Mouse (Mus musculus) brain, adult 2 months (tissue): Measurements from ENCODE around the gene Cfap99.

Experiments used
- DNase-seq: peaks from one replicate; pipeline ENCODE4 v3.0.0; 2011; ENCODE audit warnings: low read depth, low spot score

The Cfap99 gene

DNA sequence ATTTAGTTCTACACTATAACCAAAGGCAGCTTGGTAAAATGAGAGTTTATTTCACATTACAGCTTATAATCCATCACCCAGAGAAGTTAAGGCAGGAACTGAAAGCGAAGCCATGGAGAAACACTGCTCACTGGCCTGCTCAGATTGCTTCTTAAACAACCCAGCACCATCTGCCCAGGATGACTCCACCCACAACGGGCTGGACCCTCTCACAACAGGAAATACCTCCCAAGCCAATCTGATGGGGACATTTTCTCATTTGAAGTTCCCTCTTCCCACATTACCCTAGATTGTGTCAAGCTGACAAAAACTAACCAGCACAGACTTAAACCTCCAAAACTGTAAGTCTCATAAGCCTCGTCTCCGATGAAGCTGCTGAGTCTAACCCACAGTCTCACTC lies 10.3 kb upstream of the Cfap99 start:
- no peak for DNase-seq

DNA sequence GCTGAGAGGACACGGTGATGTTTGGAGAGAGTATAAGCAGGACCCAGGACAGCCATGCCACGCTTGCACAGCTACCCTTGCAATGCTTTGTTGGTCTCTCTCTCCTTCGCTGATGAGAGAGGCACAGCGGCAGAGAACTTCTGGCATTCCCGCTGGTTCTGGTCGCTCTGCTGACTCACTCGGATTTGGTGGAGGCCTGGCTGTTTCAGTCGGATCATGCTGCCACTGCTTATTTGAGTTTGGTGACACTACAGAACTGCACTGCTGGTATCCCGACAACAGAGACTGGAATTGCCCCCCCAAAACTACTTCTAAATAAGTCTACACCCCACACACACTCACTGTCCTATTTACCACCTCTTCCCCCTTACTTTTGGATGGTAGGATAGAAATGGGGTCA lies 9.2 kb upstream of the Cfap99 start:
- DNase-seq: peak; percentile 75

DNA sequence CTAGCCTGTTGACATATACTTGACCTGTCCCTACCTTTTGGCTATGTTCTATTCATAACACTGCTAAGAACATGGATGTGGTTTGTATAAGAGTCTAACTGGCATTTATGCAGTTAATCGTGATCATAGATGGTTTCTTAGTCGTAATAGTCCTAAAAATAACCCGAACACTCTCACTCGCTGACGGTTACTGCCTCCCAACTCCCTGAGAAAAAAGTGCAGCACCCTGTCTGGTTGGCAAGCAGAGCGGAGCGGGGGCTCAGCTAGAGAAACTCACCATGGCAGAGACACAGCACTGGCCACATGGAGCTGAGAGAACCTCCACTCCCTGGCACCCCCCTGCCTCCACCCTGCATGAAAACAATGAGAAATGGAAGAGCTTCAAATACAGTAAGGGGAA lies 7.4 kb upstream of the Cfap99 start:
- peak; percentile 81 for DNase-seq

DNA sequence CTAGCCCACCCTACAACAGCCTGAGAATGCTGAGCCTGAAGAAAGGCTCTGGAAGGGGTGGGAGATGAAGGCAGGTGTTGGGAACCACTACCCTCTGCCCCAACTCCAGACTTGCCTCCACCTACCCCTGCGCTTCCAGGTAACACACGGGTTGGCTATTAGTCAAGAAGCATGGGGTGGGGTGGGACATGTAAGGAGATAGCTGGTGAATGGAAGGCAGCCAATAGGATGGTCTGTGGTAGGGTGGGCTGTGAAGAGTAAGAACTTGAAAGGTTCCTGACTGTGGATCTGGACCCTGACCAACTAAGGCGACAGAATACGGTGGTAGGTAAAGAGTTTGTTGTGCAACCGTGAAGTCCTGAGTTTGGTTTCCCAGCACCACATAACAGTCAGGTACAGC lies 5.0 kb upstream of the Cfap99 start:
- no peak for DNase-seq

DNA sequence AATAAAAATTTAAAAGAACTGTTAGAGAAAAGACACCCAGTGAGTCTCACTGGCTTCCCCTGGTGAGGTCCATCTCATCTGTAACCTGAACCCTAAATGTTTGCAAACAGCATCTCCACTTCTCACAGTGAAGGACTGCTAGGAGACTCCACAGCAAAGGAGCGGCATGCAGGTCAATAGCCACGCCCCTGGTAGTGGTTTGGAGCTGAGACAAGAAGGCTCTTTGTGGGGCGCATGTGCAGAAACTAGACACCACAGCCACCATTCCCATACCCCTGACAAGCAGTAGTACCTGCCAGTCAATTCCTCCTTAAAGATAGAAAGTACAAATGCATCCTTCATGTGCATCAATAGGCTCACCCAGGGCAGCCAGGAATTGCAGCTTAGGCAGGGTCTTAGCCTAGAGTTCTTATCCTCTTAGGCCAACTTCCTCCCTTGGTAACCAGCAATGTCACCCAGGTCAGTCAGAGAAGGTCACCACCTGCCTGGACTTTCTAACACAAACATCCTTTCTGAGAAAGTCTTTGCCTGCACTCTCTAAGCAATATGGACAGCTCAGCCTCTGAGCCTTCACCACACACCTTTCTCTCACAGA lies 4.1 kb upstream of the Cfap99 start:
- peak; percentile 45 for DNase-seq

DNA sequence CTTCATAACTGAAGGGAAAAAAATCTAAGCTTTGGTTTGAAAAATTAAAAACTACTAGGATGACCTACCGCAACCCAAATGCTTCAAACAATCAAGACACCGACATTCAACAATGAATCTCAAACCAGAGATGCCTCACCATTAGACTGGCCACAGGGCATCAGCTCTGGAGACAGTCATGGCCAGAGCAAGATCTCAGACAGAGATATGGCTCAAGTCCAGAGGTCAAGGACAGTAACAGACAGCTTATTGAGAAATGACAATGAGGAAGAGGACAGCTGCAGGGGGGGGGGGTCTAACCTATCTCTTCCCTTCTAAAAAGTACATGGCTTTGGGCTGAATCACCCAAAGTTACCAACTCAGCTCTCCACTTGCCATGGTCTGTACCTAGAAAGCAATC lies 3.1 kb upstream of the Cfap99 start:
- peak; percentile 18 for DNase-seq

DNA sequence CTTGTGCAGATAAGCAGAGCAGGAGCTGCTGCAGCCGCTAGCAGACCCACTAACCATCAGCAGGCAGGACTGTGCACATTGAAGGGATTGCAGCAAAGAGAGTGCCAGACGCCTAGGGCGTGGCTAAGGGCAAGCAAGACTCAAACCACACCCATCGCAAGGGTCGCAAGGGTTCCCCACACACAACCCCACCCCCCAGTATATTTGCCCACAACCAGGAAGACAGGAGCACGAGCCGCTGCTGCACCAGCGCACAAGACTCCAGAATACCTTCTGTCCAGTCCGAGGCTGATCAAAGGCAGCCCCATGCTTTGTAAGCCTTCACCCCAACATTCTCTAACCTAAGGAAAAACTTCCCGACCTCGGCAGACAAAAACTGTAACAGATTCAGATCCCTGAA lies 1.9 kb upstream of the Cfap99 start:
- DNase-seq: peak; percentile 66

DNA sequence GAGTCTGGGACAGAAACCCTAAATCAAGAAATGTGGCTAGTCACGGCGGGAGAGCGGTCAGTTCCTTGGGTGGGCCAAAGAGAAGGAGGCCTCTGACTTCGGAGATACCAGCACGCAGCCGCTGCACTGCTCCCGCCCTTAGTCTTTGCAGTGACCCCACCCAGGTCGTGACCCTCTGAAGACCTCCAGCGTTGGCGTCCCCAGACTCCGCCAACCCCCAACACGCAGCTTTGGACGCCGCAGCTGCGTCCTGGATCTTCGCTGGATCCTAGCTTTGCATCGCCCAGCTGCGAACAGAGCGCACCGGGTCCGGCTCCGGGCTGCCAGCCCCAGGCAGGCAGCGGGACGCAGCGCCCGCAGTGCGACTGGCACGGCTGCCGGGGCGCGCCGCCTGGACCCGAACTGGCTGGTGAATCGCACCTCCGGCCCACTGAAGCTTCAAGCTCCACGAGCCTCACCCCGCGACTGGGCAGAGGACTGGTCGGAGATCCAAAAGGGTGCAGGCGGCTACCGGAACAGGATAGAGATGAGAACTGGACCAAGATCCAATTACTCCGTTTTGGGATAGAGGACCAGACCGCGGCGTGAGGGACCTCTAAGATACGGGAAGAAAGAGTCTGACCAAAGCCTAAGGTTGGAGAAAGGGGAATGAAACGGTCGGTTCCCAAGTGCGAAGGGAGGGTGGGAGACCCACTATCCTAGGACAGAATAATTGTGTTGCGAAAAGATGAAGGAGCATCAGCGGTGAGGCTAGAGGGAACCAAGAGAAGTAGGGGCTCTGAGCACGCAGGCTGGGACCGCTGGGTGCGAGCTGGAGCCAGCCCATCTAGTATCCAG lies 1.2 kb upstream of the Cfap99 start:
- peak; percentile 63 for DNase-seq

DNA sequence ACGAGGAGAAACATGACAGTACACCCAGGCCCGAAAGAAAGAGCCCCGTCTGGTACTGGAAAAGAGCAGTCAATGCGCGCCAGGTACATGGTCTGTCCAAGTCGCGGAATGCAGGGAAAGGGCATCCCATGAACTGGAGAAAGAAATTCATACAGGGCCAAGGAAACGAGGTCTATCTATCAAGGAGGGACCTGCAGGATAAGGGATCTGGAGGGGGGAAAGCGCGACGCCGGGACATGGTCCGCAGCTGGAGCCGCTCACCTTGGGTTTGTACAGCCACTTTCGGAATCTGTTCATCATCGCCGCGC lies 608 bp upstream of the Cfap99 start:
- DNase-seq: peak; percentile 61

DNA sequence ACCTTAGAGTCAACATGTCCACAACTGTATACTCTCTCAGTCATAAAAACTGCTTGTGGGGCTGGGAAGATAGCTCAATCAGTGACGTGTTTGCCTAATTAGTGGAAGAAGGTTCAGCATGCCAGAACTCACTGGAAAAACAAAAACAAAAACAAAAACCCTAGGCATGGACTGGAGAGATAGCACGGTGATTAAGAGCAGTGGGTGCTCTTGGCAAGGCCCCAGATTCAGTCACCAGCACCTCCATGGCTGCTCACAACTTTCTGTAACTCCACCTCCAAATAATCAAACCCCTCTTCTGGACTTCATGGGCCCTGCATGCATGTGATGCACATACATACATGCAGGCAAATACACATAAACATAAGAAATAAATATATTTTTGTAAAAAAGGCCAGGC lies 886 bp downstream of the Cfap99 start:
- no peak for DNase-seq

DNA sequence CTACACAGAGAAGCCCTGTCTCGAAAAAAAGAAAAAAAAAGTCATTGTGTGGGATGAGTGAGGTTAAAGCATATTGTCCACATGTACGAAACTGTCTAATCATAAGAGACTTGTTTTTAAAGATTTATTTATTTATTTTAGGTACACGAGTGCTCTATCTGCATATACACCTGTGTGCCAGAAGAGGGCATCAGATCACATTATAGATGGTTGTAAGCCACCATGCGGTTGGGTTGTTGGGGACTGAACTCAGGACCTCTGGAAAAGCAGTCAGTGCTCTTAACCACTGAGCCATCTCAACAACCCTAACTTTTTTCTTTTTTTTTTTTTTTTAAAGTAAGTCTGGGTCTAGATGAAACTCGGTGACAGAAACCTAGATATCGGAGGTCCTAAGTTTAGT lies 5.0 kb downstream of the Cfap99 start:
- no peak for DNase-seq

DNA sequence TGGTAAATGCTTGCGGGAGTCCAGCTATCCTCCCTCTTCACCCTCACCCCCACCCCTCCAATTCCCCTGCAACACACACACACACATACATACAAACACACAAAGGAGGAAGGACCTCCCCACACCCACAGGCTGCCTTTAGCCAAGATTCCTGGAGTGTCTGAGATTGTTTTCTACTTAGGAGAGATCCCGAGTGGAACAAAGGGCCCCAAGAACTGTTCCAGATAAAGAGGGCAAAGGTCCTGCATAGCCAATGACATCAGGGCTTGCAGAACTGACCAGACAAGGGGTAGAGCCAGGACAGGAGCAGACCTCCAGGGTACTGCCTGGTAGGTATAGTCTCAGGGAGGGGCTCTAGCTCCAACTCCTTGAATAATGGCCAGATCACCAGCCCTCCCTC lies 6.3 kb downstream of the Cfap99 start:
- DNase-seq: no peak

DNA sequence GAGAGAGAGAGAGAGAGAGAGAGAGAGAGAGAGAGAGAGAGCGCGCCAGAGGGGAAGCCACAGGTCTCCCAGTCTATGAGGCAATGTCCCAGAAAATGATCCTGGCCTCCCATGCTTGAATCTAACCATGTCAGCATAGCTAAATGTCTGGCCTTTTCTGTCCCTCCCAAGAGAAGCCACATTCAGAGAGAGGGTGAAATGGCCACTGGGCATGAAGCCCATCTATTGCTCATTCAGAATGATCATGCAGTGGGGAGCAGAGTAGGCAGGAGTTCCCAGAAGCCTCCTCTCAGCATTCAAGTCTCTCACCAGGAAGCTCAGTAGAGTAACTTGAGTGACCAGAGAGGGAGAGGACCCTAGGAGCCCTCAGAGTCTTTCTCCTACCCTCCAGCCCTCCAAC lies 6.7 kb downstream of the Cfap99 start:
- DNase-seq: no peak

DNA sequence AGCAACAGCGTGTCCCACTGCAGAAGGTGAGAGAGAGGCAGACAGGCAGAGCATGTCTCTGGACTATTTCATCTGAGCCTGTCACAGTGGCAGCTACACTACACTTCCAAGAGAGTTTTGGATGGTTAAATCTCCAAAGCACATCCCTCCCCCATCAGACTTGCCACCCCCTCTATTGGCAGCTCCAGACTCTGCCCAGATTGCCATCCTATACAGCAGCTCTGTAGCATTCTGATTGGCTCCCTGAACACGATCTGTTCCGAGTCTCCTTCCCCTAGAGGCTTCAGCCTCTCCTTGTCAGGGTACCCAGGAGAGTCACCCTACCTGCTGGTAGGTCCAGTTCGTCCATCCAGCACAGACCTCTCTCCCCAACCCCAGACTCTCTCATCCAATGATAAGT lies 9.7 kb downstream of the Cfap99 start:
- DNase-seq: peak; percentile 67

DNA sequence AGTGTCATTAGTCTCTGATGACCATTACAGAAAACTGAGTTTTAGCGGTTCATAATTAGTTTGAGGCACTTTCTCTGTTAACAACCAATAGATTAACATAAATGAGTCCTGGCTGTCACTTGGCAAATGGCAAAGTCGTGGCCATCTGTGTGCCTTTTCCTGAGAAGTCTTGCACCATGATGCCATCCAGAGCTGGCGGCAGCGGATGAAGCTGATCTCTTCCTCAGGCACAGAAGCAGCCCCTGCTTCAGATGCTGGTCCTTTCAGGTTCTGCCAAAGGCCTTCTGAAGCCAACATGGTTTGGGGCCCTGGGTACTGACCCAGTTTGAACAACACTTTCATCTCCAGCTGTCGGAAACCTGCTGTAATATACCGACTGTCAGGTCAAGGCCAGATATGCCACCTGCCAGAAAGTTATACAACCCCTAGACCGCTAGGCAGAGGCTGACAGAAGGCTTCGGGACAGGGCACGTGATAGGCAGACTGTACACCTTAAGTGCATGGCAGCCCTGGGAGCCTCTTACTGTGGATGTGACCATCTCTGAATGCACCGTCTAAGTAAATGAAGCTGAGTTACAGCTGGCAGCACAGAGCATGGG lies 10.6 kb downstream of the Cfap99 start:
- DNase-seq: peak; percentile 63

DNA sequence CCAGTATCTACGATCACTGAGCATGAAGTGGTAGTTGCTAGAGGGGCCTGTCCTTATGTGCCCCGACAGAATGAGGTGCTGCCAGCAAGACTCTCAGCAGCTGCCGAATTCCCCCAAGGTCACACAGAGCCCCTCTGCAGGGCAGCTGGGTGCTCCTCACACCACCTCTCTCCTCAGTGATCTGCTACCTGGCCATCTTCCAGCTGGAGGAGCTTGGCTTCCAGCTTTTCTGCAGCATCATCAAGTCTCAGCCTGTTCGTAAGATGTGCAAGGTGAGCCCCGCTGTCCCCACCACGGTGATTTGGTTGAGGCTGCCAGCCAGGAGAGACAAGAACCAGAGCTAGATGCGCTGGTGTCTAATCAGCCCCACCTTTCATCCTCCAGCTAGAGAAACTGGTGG lies 14.0 kb downstream of the Cfap99 start:
- DNase-seq: no peak

DNA sequence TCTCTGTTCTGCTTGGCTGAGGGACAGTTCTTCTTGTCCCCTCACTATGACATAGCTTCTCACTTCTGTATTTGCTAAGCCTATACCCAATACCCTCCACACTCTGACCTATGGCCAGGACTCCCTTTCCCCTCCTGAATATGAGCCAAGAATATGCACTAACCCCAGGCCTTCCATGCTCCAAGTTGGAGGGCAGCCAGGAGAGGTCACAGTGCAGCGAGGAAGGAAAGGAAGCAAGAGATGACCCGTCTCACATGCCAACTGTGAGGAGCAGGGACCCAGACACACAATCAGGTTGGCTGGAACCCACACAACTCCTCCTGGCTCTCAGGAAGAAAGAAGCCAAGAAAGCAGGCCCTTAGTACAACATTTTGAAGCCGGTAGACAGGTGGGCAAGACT lies 20.6 kb downstream of the Cfap99 start:
- DNase-seq: no peak

DNA sequence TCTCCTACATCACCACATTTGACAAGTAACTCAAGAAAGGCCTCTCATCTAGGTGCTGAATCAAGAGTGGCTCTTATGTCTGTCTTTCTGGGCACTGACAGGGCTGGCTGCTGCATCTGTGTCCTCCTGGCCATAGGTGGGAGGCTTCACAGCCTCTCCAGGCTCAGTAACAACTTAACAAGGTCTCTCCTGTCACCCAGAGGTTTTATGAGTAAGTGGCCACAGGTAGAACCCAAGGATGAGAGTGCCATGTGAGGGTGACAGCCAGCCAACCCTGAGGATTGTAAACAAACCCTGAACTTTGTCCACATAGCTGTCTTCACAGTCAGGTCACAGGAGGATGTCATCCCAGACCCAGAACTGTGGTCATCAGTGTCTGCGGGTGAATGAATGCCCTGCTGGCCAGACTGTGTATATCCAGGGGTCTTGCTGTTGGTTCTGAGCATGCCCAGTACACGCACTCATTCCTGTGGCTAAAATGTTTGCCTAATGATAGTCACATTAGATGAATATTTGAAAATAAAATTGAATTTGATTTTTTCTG lies 31.2 kb downstream of the Cfap99 start:
- DNase-seq: no peak

DNA sequence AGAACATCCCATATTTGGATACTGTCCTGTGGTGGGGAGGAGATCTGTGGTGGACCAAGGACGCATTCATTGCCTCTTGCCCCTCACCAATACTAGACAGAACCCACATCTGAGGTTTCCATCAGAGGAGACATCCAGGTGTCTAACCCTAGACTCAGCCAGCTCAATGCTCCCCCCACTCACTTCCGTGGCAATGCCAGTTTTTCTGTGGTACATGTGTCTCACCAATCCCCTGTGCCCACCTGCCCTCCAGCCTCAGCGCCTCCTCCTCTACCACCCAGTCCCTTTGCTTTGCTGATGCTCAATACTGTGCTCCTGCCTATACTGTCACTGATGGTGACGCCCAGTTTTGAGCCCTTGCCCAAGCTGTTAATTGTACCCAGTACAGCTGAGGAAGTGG lies 32.8 kb downstream of the Cfap99 start:
- DNase-seq: no peak

DNA sequence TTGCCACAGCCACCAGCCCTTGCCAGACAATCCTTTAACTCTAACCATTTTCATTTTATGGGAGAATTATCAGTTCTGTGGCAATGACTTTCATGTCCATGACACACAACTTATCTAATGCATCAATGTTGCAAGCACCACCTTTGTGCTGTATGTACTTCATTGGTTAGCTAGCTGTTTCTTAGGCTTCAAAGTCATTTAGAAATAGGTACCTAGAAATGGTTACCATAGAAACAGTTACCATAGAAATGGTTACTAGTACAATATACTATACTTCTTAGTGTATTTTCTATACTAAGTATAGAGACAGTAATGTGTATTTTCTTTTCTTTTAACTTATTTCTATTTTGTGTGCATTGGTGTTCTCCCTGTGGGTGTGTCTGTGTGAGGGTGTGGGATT lies 36.9 kb downstream of the Cfap99 start:
- peak; percentile 13 for DNase-seq

DNA sequence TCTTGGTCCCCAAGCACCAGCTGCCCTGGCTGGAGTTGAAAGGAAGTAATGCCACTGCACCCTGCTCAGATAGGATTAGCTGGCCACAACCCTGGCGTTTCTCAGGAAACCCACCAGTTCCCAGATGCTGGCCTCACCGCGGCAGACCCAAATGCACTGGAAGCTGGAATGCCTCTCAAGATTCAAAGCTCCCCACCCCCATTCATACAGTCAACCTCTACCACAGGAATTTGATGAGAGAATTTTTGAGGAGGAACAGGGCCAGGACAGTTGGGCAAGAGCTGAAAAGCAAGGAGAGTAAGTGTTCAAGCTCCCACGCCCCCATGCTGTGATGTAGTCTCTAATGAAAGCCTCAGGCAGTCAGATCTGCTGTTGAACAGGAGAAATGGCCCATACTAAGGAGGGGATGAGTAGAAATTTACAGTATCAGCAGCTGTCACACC lies 37.9 kb downstream of the Cfap99 start:
- peak; percentile 20 for DNase-seq

DNA sequence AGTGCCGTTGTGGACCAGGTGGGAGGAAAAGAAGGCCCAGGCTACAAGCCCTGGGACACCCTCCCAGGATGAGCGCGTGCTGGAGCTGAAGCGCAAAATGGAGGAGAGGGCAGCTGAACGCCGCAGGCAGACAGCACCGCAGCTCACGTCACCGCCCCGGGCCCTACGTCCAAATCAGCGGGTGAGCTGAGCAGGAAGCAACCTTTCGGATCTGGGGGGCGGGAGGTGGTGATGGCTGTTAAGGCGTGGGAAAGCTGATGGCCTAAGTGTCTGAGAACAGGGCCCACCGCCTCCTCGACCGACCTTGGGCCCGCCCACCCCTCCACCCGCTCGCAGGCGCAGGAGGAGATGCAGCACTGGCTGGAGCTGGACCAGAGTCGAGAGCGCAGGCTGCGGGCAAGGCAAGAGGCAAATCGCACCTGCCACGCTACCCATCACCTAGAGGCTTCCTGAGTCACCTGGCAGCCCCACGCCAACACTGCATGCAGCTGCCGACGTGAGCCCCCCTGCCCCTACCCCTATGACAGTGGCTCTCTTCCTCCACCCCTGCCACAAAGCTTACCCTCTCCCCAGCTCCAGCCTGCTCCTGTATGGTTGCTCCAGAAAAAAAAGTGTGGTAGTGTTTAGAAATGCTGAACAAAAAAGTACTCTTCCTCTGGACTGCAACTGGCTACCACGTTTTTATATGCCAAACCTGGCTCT lies 38.6 kb downstream of the Cfap99 start:
- peak; percentile 38 for DNase-seq
